Mouse (Mus musculus): ENCODE data around the gene Wnk4.

DNA sequence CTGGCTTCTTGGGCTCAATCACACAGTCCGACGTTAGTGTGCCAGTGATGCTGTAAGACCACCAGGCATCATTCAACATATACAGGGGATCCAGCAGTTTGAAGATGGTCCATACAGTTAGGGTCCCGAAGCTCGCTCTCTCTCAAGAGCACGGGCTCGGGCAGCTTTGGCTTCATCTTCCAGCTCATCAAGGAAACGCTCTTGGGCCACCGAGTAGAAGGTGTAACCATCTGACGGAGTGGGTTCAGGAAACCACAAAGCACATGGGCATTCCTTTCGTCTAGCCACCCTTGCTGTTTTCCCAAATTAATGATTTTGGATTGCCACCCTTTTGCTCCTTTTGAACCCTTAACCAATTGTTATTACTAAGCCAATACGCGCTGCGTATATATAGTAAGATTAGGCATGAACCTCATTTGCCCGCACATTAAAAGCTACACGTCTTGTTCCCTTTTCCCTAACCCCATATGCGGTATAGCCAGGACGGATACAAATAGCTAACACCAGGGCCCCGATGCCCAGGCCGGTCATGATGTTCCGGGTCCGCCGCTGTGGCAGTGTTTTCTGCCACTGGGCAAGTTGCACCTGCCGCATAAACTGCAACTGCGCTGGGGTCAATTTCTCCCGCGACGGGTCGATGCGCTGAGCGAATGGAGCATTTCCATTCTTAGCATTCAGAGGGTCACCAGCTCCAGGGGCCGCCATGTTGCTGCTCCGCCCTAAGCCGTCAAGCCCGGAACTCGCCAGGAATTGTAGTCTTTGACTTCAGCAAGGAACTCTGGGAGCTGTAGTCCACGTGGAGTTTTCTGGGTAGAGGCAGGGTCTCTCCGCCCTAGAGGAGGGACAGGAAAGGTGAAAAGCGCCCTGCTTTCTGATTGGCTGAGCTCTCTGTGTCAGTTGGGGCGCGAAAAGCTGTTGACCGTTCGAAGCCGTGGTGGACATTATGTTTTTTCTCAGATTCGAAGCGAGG lies 18.1 kb downstream of the Wnk4 start, which contains the start of the genes Cntd1 and Coa3:
- TF ChIP-seq FLI1 (IDR thresholded peaks at IDR 0.05; ENCODE audit: low read length) (no peak), GATA1 (IDR thresholded peaks at IDR 0.05; ENCODE audit: borderline replicate concordance, low read length) (no peak)
